Mouse (Mus musculus): ENCODE results near the gene Degs1. TPM values are rescaled to one million over a fixed set of nuclear protein-coding genes. Genes with fewer than 3 reads are reported as not detected.

The Degs1 gene
- polyA plus RNA-seq, 1 experiment from 2014 or later, result 163 TPM

Other genes with a start within 250 kb of the Degs1 start
- gene Srp9, start 158.1 kb downstream of the Degs1 start, polyA plus RNA-seq (2015; fragmentation: Nextera tagmentation; extraction: Ambion mirVana), result 88.4 and 109 TPM in 2 replicates
- gene Vmn1r1, start 118.3 kb downstream of the Degs1 start, polyA plus RNA-seq (2015; fragmentation: Nextera tagmentation; extraction: Ambion mirVana), result not detected in 2 replicates
- gene Fbxo28, start 58.8 kb upstream of the Degs1 start, polyA plus RNA-seq (2015; fragmentation: Nextera tagmentation; extraction: Ambion mirVana), result 10.8 and 10.9 TPM in 2 replicates
- 12.0 and 15.5 TPM in 2 replicates for gene Trp53bp2, start 126.4 kb upstream of the Degs1 start, polyA plus RNA-seq (2015; fragmentation: Nextera tagmentation; extraction: Ambion mirVana)
- gene Capn2, start 234.8 kb upstream of the Degs1 start, polyA plus RNA-seq (2015; fragmentation: Nextera tagmentation; extraction: Ambion mirVana), result 84.9 and 94.3 TPM in 2 replicates

Measured in heart, embryonic 15.5 days (tissue).